In genomic region chr5:120859241-120859640, GRCm38 (mm10) we compare ENCODE assay signal across 41 mouse cellular contexts. TPM values are rescaled to one million over a fixed set of nuclear protein-coding genes. Genes with fewer than 3 reads are reported as not detected.
DNase-seq lines count a peak whose midpoint lies in the region; ATAC-seq and TF ChIP-seq lines count a peak whose summit lies in the region.
"Had no signal": no experiment of that assay in that cellular context is flagged by ENCODE, and none has a peak within 500 bp of the region (broad histone marks: within the 10 kb centered on the region; RNA-seq: fewer than 3 reads in every experiment).

No protein-coding gene starts in this region.

- no peak overlapping the region for H3K27ac ChIP-seq in stomach, postnatal 0 days (replicated peaks)
- H3K27ac ChIP-seq: embryonic facial prominence, embryonic 12.5 days; forebrain, embryonic 15.5 days; heart, embryonic 10.5 days; heart, embryonic 15.5 days; hindbrain, embryonic 12.5 days; limb, embryonic 13.5 days; lung, embryonic 15.5 days; midbrain, embryonic 10.5 days; midbrain, embryonic 15.5 days had no signal

- intact Hi-C loops in left cerebral cortex, postnatal 4 days (cut with DNase I) = no loop called here

- no peak overlapping the region for H3K9ac ChIP-seq in stomach, postnatal 0 days (ENCODE audit: low read length)
- H3K9ac ChIP-seq: embryonic facial prominence, embryonic 12.5 days; forebrain, embryonic 15.5 days; heart, embryonic 15.5 days; hindbrain, embryonic 12.5 days; limb, embryonic 13.5 days; lung, embryonic 15.5 days; midbrain, embryonic 15.5 days had no signal

- no peaks in the 10 kb centered on the region for H3K27me3 ChIP-seq in stomach, postnatal 0 days (ENCODE audit: control insufficient read depth, insufficient read depth, low read length)
- H3K27me3 ChIP-seq: embryonic facial prominence, embryonic 12.5 days; forebrain, embryonic 15.5 days; heart, embryonic 15.5 days; hindbrain, embryonic 12.5 days; limb, embryonic 13.5 days; lung, embryonic 15.5 days; midbrain, embryonic 15.5 days had no signal

- 0 out of 2 replicates have a peak, but pooled peaks cover under 1% of the 10 kb centered on the region for H3K9me3 ChIP-seq in stomach, postnatal 0 days (ENCODE audit: control insufficient read depth, low read length)

- H3K36me3 ChIP-seq in stomach, postnatal 0 days (ENCODE audit: control insufficient read depth, insufficient read depth, low read length) = no peaks in the 10 kb centered on the region
- H3K36me3 ChIP-seq: embryonic facial prominence, embryonic 12.5 days; forebrain, embryonic 15.5 days; heart, embryonic 10.5 days; heart, embryonic 15.5 days; hindbrain, embryonic 12.5 days; limb, embryonic 13.5 days; lung, embryonic 15.5 days; midbrain, embryonic 10.5 days; midbrain, embryonic 15.5 days had no signal

- DNase-seq in cerebellum, postnatal 10 days = peak; percentile 51 to 66
- DNase-seq in cerebellum, adult 8-10 months = no peak
- peak; percentile 52 for DNase-seq in left cerebral cortex, postnatal 4 days
- DNase-seq in left cerebral cortex, adult 9 months (ENCODE audit: low spot score in 2 of 2) = no peak
- DNase-seq in brain, adult 2 months (ENCODE audit: low read depth, low spot score) = peak; percentile 14
- peak; percentile 7 for DNase-seq in layer of hippocampus, adult 9-10 months (ENCODE audit: low spot score)
- DNase-seq in stomach, postnatal 0 days (ENCODE audit: low spot score) = no peak
- DNase-seq in spleen, postnatal 10 days (ENCODE audit: low spot score in 2 of 2) = no peak
- DNase-seq: adrenal gland, adult 8-10 months; cerebellum, adult 9-10 months; embryo, embryonic 11 days; gastrocnemius, postnatal 14 days; heart, postnatal 36 days; kidney, adult 8-10 months; kidney, postnatal 10 days; spleen, adult 18-20 months; thymus, postnatal 14 days had no signal

- no peak overlapping the region for H3K4me2 ChIP-seq in stomach, postnatal 0 days (replicated peaks; ENCODE audit: low read depth)
- H3K4me2 ChIP-seq: embryonic facial prominence, embryonic 12.5 days; forebrain, embryonic 15.5 days; heart, embryonic 15.5 days; hindbrain, embryonic 12.5 days; limb, embryonic 13.5 days; liver, embryonic 11.5 days; lung, embryonic 15.5 days; midbrain, embryonic 15.5 days had no signal

- TF ChIP-seq EP300 in stomach, postnatal 0 days (optimal IDR thresholded peaks at IDR 0.05) = no peak

- WGBS in stomach, postnatal 0 days = 66% methylated on average over 2 of the region's 2 CpGs

- H3K4me1 ChIP-seq in stomach, postnatal 0 days (replicated peaks; ENCODE audit: control insufficient read depth, insufficient read depth) = no peaks in the 10 kb centered on the region
- H3K4me1 ChIP-seq: embryonic facial prominence, embryonic 12.5 days; forebrain, embryonic 15.5 days; heart, embryonic 10.5 days; heart, embryonic 15.5 days; hindbrain, embryonic 12.5 days; limb, embryonic 13.5 days; lung, embryonic 15.5 days; midbrain, embryonic 10.5 days; midbrain, embryonic 15.5 days had no signal

- ATAC-seq in stomach, postnatal 0 days (ENCODE audit: low FRiP score, low TSS enrichment) = no peak
- ATAC-seq: activated CD4-positive, CD25-positive, alpha-beta regulatory T cell, adult 4 months; forebrain, embryonic 15.5 days; intestine, embryonic 16.5 days; midbrain, embryonic 15.5 days had no signal

- TF ChIP-seq CTCF in stomach, postnatal 0 days (IDR thresholded peaks at IDR 0.05; ENCODE audit: low read depth) = no peak

- H3K4me3 ChIP-seq in stomach, postnatal 0 days (ENCODE audit: low read depth, low read length) = no peak overlapping the region
- H3K4me3 ChIP-seq: embryonic facial prominence, embryonic 12.5 days; forebrain, embryonic 15.5 days; heart, embryonic 10.5 days; heart, embryonic 15.5 days; hindbrain, embryonic 12.5 days; limb, embryonic 13.5 days; lung, embryonic 15.5 days; midbrain, embryonic 10.5 days; midbrain, embryonic 15.5 days had no signal

RNA-seq across cellular contexts. Expression of gene Oas1h, which starts 2.0 kb away (rescaled TPM):
- not detected for total RNA-seq in left cerebral cortex, postnatal 4 days (2021)
- polyA plus RNA-seq in stomach, postnatal 0 days (2015; fragmentation: Nextera tagmentation; extraction: Ambion mirVana) = not detected in 2 replicates
- total RNA-seq: adrenal gland, adult 8-10 months; CH12.LX; ES-E14; gastrocnemius, postnatal 14 days; granulocyte monocyte progenitor cell, adult 5-6 weeks; heart, postnatal 36 days; layer of hippocampus, postnatal 25 days; left cerebral cortex, postnatal 10 days; megakaryocyte progenitor cell, adult 5-6 weeks; neutrophil, adult 5-6 weeks had no signal
- polyA plus RNA-seq: activated CD4-positive, CD25-positive, alpha-beta regulatory T cell, adult 4 months; C2C12; embryonic facial prominence, embryonic 12.5 days; forebrain, embryonic 15.5 days; heart, embryonic 10.5 days; heart, embryonic 15.5 days; hindbrain, embryonic 12.5 days; intestine, embryonic 16.5 days; limb, embryonic 13.5 days; liver, embryonic 11.5 days; liver, embryonic 16.5 days; lung, embryonic 15.5 days; midbrain, embryonic 10.5 days; midbrain, embryonic 15.5 days; neural tube, embryonic 11.5 days; urinary bladder, adult 2 months had no signal

RNA-seq across cellular contexts. Expression of gene Oas1f, which starts 12.1 kb away (rescaled TPM):
- not detected for total RNA-seq in left cerebral cortex, postnatal 4 days (2021)
- not detected in 2 replicates for polyA plus RNA-seq in stomach, postnatal 0 days (2015; fragmentation: Nextera tagmentation; extraction: Ambion mirVana)
- total RNA-seq: adrenal gland, adult 8-10 months; adrenal gland, postnatal 4 days; CH12.LX; gastrocnemius, postnatal 14 days; granulocyte monocyte progenitor cell, adult 5-6 weeks; heart, postnatal 36 days; layer of hippocampus, postnatal 25 days; left cerebral cortex, postnatal 10 days; megakaryocyte progenitor cell, adult 5-6 weeks; neutrophil, adult 5-6 weeks had no signal
- polyA plus RNA-seq: activated CD4-positive, CD25-positive, alpha-beta regulatory T cell, adult 4 months; C2C12; embryonic facial prominence, embryonic 12.5 days; forebrain, embryonic 15.5 days; heart, embryonic 10.5 days; heart, embryonic 15.5 days; hindbrain, embryonic 12.5 days; limb, embryonic 13.5 days; liver, embryonic 11.5 days; liver, embryonic 16.5 days; lung, embryonic 15.5 days; midbrain, embryonic 10.5 days; midbrain, embryonic 15.5 days; neural tube, embryonic 11.5 days had no signal

RNA-seq across cellular contexts. Expression of gene Oas1g, which starts 28.2 kb away (rescaled TPM):
- total RNA-seq in left cerebral cortex, postnatal 4 days (2021) = not detected
- polyA plus RNA-seq in stomach, postnatal 0 days (2015; fragmentation: Nextera tagmentation; extraction: Ambion mirVana) = 4.7 and 5.1 TPM in 2 replicates
- total RNA-seq: layer of hippocampus, postnatal 25 days; left cerebral cortex, postnatal 10 days had no signal
- polyA plus RNA-seq: C2C12; heart, embryonic 10.5 days; hindbrain, embryonic 12.5 days; limb, embryonic 13.5 days; midbrain, embryonic 10.5 days; neural tube, embryonic 11.5 days had no signal

RNA-seq across cellular contexts. Expression of gene Oas1c, which starts 46.9 kb away (rescaled TPM):
- 1 to 10 TPM; 1.0 to 1.3 TPM for total RNA-seq in left cerebral cortex, postnatal 4 days (2021)
- 1.1 and 1.2 TPM in 2 replicates for polyA plus RNA-seq in stomach, postnatal 0 days (2015; fragmentation: Nextera tagmentation; extraction: Ambion mirVana)

RNA-seq across cellular contexts. Expression of gene Oas1a, which starts 48.1 kb away (rescaled TPM):
- under 1 TPM in 1 of 2 experiments, not detected in 1; 0.20 TPM for total RNA-seq in left cerebral cortex, postnatal 4 days (2021)
- 15.5 and 16.1 TPM in 2 replicates for polyA plus RNA-seq in stomach, postnatal 0 days (2015; fragmentation: Nextera tagmentation; extraction: Ambion mirVana)
- total RNA-seq: gastrocnemius, postnatal 14 days had no signal

Comparison
In these comparisons a context has a peak if more than half of its experiments do, and no peak if none do; other contexts are left out.
1. DNase-seq: peak in cerebellum, postnatal 10 days (2 of 2), left cerebral cortex, postnatal 4 days (single experiment), brain, adult 2 months (single experiment) and layer of hippocampus, adult 9-10 months (single experiment); none in cerebellum, adult 8-10 months (single experiment), left cerebral cortex, adult 9 months (0 of 2), stomach, postnatal 0 days (single experiment) and spleen, postnatal 10 days (0 of 2).